Mouse (Mus musculus) intestine, embryonic 14.5 days (tissue): Measurements from ENCODE around the gene Egln1. TPM values are rescaled to one million over a fixed set of nuclear protein-coding genes. Genes with fewer than 3 reads are reported as not detected.

Experiments
- ATAC-seq: fragments of 200-750 bp; cut with Nextera tagmentation; replicated peaks from 2 replicates; pipeline ENCODE4 v1.8.0; 2017; ENCODE audit warnings: low read depth, moderate number of reproducible peaks, moderate TSS enrichment, moderate library complexity; ENCODE audit not compliant: low FRiP score, low TSS enrichment
- DNase-seq: peaks from one replicate; pipeline ENCODE4 v3.0.0-alpha.2; 2018; ENCODE audit warnings: low spot score
- H3K27ac ChIP-seq: fragments of 300-500 bp; sonication (generic); 2 replicates; pipeline ENCODE4 v1.5.1; 2014; ENCODE audit warnings: low read depth, mild to moderate bottlenecking, control low read depth
- H3K27me3 ChIP-seq: fragments of 300-500 bp; sonication (generic); replicated peaks from 2 replicates; pipeline ENCODE4 v1.6.1; 2014; ENCODE audit warnings: low read length, control low read depth; ENCODE audit not compliant: control insufficient read depth, insufficient read depth
- H3K36me3 ChIP-seq: fragments of 300-500 bp; sonication (generic); 2 replicates; pipeline ENCODE4 v1.6.1; 2014; ENCODE audit warnings: low read length, control low read depth; ENCODE audit not compliant: control insufficient read depth, insufficient read depth
- H3K4me1 ChIP-seq: fragments of 300-500 bp; sonication (generic); replicated peaks from 2 replicates; pipeline ENCODE4 v1.6.1; 2014; ENCODE audit warnings: low read length, control low read depth, mixed read lengths; ENCODE audit not compliant: control insufficient read depth, insufficient read depth
- H3K4me2 ChIP-seq: fragments of 300-500 bp; sonication (generic); 2 replicates; pipeline ENCODE4 v1.6.1; 2014; ENCODE audit warnings: low read length
- H3K4me3 ChIP-seq: fragments of 300-500 bp; sonication (generic); 2 replicates; pipeline ENCODE4 v1.5.1; 2014; ENCODE audit warnings: low read depth, low read length, control low read depth, mixed read lengths
- H3K9ac ChIP-seq: fragments of 300-500 bp; sonication (generic); 2 replicates; pipeline ENCODE4 v1.6.1; 2014; ENCODE audit warnings: mild to moderate bottlenecking, low read length
- H3K9me3 ChIP-seq: fragments of 300-500 bp; sonication (generic); 2 replicates; pipeline ENCODE4 v1.6.1; 2016; ENCODE audit warnings: low read length, control low read depth; ENCODE audit not compliant: control insufficient read depth
- WGBS: fragments of 180-500 bp; shearing (Covaris S2); extraction: QIAGEN DNeasy Blood & Tissue Kit; methylation state at CpG from one replicate; pipeline ENCODE4 v1.1.7; 2014; 5-methylcytosine and 5-hydroxymethylcytosine counted together
- polyA plus RNA-seq: library from polyadenylated mRNA; unstranded; fragments of >200 nt; fragmentation: Nextera tagmentation; extraction: Ambion mirVana; gene quantifications from 2 replicates; pipeline ENCODE4 v1.2.1, GENCODE M21; 2014

Egln1 gene
- polyA plus RNA-seq, 1 experiment from 2014 or later, result 18.7 TPM

GRCm38 (mm10) chr8:124878946-124879526, 70.1 kb downstream of the Egln1 start:
- Histone ChIP-seq H3K4me1 (no peaks in the 10 kb centered on the region), H3K9me3 (no peaks in the 10 kb centered on the region), H3K27me3 (no peaks in the 10 kb centered on the region), H3K4me3 (no peak overlapping the region), H3K36me3 (peaks cover 95% of the 10 kb centered on the region), H3K9ac (no peak overlapping the region), H3K4me2 (no peak overlapping the region), H3K27ac (no peak overlapping the region)
- DNase-seq (no peak), ATAC-seq (no peak)
- 75% methylated on average over 10 of the region's 10 CpGs for WGBS

- Histone ChIP-seq H3K36me3 (peaks cover 95% of the 10 kb centered on the region), H3K4me3 (no peak overlapping the region), H3K4me1 (no peaks in the 10 kb centered on the region), H3K27ac (no peak overlapping the region), H3K4me2 (no peak overlapping the region), H3K27me3 (no peaks in the 10 kb centered on the region), H3K9ac (no peak overlapping the region), H3K9me3 (no peaks in the 10 kb centered on the region)
- ATAC-seq (no peak), DNase-seq (no peak)
- WGBS, result 84% methylated on average over 5 of the region's 5 CpGs
Measured at GRCm38 (mm10) chr8:124878141-124878540, 71.0 kb downstream of the Egln1 start.

- 76% methylated on average over 5 of the region's 5 CpGs for WGBS
Measured at GRCm38 (mm10) chr8:124872690-124873089, 76.4 kb downstream of the Egln1 start.

GRCm38 (mm10) chr8:124872081-124872480, 77.0 kb downstream of the Egln1 start:
- no peak for DNase-seq
- ATAC-seq, result no peak
- 89% methylated on average over 7 of the region's 7 CpGs for WGBS
- Histone ChIP-seq H3K4me1 (no peaks in the 10 kb centered on the region), H3K27me3 (no peaks in the 10 kb centered on the region), H3K9me3 (no peaks in the 10 kb centered on the region), H3K4me3 (no peak overlapping the region), H3K27ac (no peak overlapping the region), H3K9ac (no peak overlapping the region), H3K4me2 (no peak overlapping the region), H3K36me3 (peaks cover 62% of the 10 kb centered on the region)

More at GRCm38 (mm10) chr8:124872690-124873089, 76.4 kb downstream of the Egln1 start:
- no peaks in the 10 kb centered on the region for H3K4me1 ChIP-seq
- DNase-seq (no peak), ATAC-seq (peak; percentile 58; the same call in 1 of the 2 replicates)
- H3K36me3 ChIP-seq, result peaks cover 68% of the 10 kb centered on the region
- no peak overlapping the region for H3K4me2 ChIP-seq
- no peaks in the 10 kb centered on the region for H3K27me3 ChIP-seq
- H3K9me3 ChIP-seq, result no peaks in the 10 kb centered on the region
- no peak overlapping the region for H3K27ac ChIP-seq
- H3K9ac ChIP-seq, result no peak overlapping the region
- H3K4me3 ChIP-seq, result no peak overlapping the region

- ATAC-seq, result no peak
- peaks cover 56% of the 10 kb centered on the region for H3K36me3 ChIP-seq
- WGBS, result 86% methylated on average over 7 of the region's 7 CpGs
Measured at GRCm38 (mm10) chr8:124871474-124871873, 77.7 kb downstream of the Egln1 start.

GRCm38 (mm10) chr8:124869708-124870107, 79.4 kb downstream of the Egln1 start:
- Histone ChIP-seq H3K36me3 (peaks cover 40% of the 10 kb centered on the region), H3K9me3 (no peaks in the 10 kb centered on the region), H3K4me2 (no peak overlapping the region), H3K9ac (no peak overlapping the region), H3K27ac (no peak overlapping the region), H3K4me1 (no peaks in the 10 kb centered on the region; the same call in 1 of the 2 replicates), H3K27me3 (no peaks in the 10 kb centered on the region), H3K4me3 (no peak overlapping the region)
- DNase-seq (no peak), ATAC-seq (no peak)
- 77% methylated on average over 6 of the region's 6 CpGs for WGBS

More at GRCm38 (mm10) chr8:124871474-124871873, 77.7 kb downstream of the Egln1 start:
- no peaks in the 10 kb centered on the region for H3K27me3 ChIP-seq
- H3K4me1 ChIP-seq, result no peaks in the 10 kb centered on the region
- H3K4me2 ChIP-seq, result no peak overlapping the region
- no peak overlapping the region for H3K4me3 ChIP-seq
- DNase-seq, result no peak
- no peak overlapping the region for H3K9ac ChIP-seq
- no peak overlapping the region for H3K27ac ChIP-seq
- no peaks in the 10 kb centered on the region for H3K9me3 ChIP-seq

GRCm38 (mm10) chr8:124867126-124867525, 82.0 kb downstream of the Egln1 start:
- H3K4me2 ChIP-seq, result no peak overlapping the region
- 50% methylated on average over 2 of the region's 2 CpGs for WGBS
- no peak overlapping the region for H3K27ac ChIP-seq
- H3K4me1 ChIP-seq, result peaks cover 6% of the 10 kb centered on the region
- no peak overlapping the region for H3K9ac ChIP-seq
- DNase-seq (no peak), ATAC-seq (no peak)
- H3K4me3 ChIP-seq, result no peak overlapping the region
- H3K36me3 ChIP-seq, result peaks cover 15% of the 10 kb centered on the region
- no peaks in the 10 kb centered on the region for H3K9me3 ChIP-seq
- H3K27me3 ChIP-seq, result no peaks in the 10 kb centered on the region

- peaks cover 10% of the 10 kb centered on the region for H3K36me3 ChIP-seq
- no peak overlapping the region for H3K4me3 ChIP-seq
- ATAC-seq (no peak), DNase-seq (no peak)
- H3K9me3 ChIP-seq, result no peaks in the 10 kb centered on the region
- WGBS, result 70% methylated on average over 3 of the region's 3 CpGs
- peaks cover 8% of the 10 kb centered on the region for H3K4me1 ChIP-seq
- H3K9ac ChIP-seq, result no peak overlapping the region
- H3K27ac ChIP-seq, result no peak overlapping the region
- H3K27me3 ChIP-seq, result no peaks in the 10 kb centered on the region
- no peak overlapping the region for H3K4me2 ChIP-seq
Measured at GRCm38 (mm10) chr8:124866669-124867068, 82.5 kb downstream of the Egln1 start.

- Histone ChIP-seq H3K27me3 (no peaks in the 10 kb centered on the region), H3K27ac (peak overlapping the region; percentile 92; the same call in 1 of the 2 replicates), H3K4me1 (peaks cover 11% of the 10 kb centered on the region), H3K9me3 (no peaks in the 10 kb centered on the region), H3K9ac (peak overlapping the region; percentile 97), H3K36me3 (peaks cover 25% of the 10 kb centered on the region), H3K4me2 (peak overlapping the region; percentile 71), H3K4me3 (peak overlapping the region; percentile 96)
- 12% methylated on average over 8 of the region's 8 CpGs for WGBS
- ATAC-seq (no peak), DNase-seq (peak; percentile 56)
Measured at GRCm38 (mm10) chr8:124863729-124864128, 85.4 kb downstream of the Egln1 start.
